Mouse (Mus musculus) heart, postnatal 25 days (tissue): ENCODE results near the gene Slc22a12. TPM values are rescaled to one million over a fixed set of nuclear protein-coding genes. Genes with fewer than 3 reads are reported as not detected.

Experiments
- DNase-seq: peaks from one replicate; pipeline ENCODE4 v3.0.0; 2022; ENCODE audit warnings: low spot score
- intact Hi-C: fragments of 180-260 bp; cut with DNase I; formaldehyde crosslinking; loops from one replicate; pipeline ENCODE4 v1.15.1; 2025
- total RNA-seq, 2 experiments: library from RNA; stranded (reverse); gene quantifications; 2 replicates each; pipeline ENCODE4 v1.2.3; 2021

The Slc22a12 gene
- total RNA-seq, 2 experiments from 2014 or later: not detected

GRCm38 (mm10) chr19:6522289-6522688 lies 20.5 kb downstream of the Slc22a12 start:
- intact Hi-C loops: no loop called here
- DNase-seq: no peak

GRCm38 (mm10) chr19:6521630-6522029 lies 21.2 kb downstream of the Slc22a12 start:
- intact Hi-C loops: no loop called here
- no peak for DNase-seq

- DNase-seq: no peak
- intact Hi-C loops: no loop called here
These were observed 23.3 kb downstream of the Slc22a12 start for GRCm38 (mm10) chr19:6519483-6519882.

DNA sequence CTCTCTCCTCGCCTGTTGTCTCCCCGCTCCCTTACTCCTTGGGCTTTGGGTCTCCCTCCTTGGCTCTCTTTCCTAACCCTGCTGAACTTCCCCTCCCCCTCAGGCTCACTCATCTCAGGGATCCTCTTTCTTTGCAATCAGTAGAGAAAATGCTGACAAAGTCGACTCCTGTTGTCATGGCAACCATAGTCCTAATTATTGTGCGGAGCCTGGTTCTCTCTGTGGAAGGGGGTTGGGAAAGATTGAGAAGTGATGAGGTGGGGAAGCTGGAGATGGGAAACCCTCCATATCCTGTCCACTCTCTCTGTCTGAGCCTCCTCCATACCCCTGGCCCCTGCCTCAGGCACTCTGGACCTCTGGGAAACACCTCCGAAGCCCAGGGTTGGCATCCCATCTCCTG lies 24.2 kb downstream of the Slc22a12 start:
- intact Hi-C loops: no loop called here
- no peak for DNase-seq

DNA sequence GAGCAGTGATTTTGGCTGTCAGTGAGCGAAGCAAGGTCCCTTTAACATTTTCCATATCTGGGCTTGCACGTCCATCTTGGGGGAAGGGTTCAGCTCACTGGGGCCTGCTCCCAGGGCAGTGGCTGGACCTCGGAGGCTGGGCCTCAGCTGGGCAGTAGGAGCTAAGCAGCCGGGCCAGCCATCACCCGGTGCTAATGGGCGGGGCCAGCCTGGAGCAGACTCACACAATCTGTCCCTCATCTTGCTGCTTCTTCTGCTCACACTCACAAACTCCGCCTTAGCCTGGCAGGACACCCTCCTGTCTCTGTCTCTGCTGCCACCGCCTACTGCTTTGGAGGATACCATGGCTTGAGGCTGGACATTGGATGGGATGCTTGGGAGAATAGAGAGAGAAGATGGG lies 26.7 kb downstream of the Slc22a12 start:
- intact Hi-C loops: no loop called here
- no peak for DNase-seq

GRCm38 (mm10) chr19:6515448-6515847 lies 27.4 kb downstream of the Slc22a12 start:
- intact Hi-C loops: no loop called here
- no peak for DNase-seq

GRCm38 (mm10) chr19:6514940-6515339 lies 27.9 kb downstream of the Slc22a12 start:
- no peak for DNase-seq
- intact Hi-C loops: no loop called here

GRCm38 (mm10) chr19:6513389-6514139 lies 29.3 kb downstream of the Slc22a12 start:
- no peak for DNase-seq
- intact Hi-C loops: no loop called here

DNA sequence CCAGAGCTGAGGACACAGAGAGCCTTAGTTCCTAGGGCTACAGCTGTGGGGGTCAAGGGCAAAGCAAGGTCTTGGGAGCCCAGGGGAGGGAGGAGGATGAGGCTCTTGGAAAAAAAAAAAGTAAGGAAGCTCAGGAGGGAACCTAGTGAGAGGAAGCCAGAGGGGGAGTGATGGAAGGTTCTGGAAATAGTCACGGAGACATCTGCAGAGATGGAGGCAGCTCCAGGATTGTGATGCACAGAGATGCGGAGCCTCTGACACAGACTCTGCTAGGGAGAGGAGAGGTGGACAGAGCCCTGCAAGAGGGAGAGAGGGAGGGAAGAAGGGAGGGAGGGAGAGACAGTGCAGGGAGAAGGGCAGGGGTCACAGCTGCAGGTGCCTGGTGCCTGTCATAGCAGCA lies 32.3 kb downstream of the Slc22a12 start:
- intact Hi-C loops: no loop called here
- no peak for DNase-seq

GRCm38 (mm10) chr19:6509881-6510280 lies 33.0 kb downstream of the Slc22a12 start:
- no peak for DNase-seq
- intact Hi-C loops: no loop called here

DNA sequence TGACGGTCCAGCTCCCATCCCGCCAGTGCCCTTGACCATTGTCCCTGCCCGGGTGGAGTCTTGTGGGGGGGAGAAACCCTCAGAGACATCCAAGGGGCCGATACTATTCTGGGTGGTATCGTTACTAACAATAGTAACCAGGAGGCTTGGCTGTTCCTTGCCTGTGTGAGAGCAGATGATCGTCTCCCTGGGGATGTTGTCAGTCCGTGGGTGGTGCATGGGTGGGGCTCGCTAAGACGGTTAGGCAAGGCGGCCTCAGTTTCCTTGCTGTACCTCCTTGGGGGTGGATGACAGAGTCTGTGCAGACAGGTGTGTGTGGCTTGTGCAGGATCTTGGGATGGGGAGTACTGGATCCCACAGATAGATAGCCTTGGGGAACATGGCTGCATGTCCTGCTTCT lies 35.4 kb downstream of the Slc22a12 start:
- intact Hi-C loops: no loop called here
- DNase-seq: no peak

DNA sequence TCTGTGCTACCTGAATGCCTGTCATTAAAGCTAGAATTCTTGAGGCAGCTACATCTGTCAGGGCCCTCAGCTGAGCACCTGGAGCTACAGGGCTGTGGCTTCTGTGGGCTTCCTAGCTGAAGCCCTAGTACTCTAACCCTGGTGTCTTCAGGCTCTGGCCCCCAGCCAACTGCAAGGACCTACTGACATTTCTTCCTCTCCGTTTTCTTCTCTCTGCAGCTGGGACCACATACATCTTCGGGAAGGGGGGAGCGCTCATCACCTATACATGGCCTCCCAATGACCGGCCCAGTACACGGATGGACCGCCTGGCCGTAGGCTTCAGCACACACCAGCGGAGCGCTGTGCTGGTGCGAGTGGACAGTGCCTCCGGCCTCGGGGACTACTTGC lies 38.2 kb downstream of the Slc22a12 start:
- intact Hi-C loops: no loop called here
- no peak for DNase-seq

GRCm38 (mm10) chr19:6503926-6504655 lies 38.7 kb downstream of the Slc22a12 start:
- intact Hi-C loops: no loop called here
- DNase-seq: no peak

GRCm38 (mm10) chr19:6502543-6503319 lies 40.1 kb downstream of the Slc22a12 start:
- DNase-seq: no peak
- intact Hi-C loops: no loop called here

DNA sequence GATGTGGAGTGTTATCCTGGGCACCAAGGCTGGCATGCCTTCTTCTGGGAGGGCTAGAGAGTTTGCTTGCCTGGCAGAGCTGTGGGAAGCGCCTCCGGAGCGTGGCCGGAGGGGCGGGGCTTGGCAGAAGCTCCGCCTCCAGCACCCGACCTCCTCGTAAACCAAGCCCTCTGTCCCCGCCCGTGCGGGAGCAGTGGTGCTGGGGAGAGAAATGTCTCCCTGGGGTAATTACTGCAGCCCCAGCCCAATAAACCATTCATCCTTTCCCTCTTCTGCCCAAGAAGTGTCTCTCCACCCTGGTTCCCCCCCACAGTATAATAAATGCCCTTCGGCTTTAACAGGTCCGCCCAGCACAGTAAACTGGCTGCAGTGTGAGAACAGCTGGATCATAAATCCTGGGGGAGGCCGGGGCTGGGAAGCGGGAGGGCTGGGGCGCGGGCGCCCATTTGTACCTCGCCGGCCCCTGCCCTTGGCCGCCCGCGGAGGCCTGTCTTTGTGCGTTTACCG lies 40.7 kb downstream of the Slc22a12 start:
- DNase-seq: no peak
- intact Hi-C loops: no loop called here

- intact Hi-C loops: no loop called here
- DNase-seq: no peak
These were observed 42.2 kb downstream of the Slc22a12 start for GRCm38 (mm10) chr19:6500636-6501025.

DNA sequence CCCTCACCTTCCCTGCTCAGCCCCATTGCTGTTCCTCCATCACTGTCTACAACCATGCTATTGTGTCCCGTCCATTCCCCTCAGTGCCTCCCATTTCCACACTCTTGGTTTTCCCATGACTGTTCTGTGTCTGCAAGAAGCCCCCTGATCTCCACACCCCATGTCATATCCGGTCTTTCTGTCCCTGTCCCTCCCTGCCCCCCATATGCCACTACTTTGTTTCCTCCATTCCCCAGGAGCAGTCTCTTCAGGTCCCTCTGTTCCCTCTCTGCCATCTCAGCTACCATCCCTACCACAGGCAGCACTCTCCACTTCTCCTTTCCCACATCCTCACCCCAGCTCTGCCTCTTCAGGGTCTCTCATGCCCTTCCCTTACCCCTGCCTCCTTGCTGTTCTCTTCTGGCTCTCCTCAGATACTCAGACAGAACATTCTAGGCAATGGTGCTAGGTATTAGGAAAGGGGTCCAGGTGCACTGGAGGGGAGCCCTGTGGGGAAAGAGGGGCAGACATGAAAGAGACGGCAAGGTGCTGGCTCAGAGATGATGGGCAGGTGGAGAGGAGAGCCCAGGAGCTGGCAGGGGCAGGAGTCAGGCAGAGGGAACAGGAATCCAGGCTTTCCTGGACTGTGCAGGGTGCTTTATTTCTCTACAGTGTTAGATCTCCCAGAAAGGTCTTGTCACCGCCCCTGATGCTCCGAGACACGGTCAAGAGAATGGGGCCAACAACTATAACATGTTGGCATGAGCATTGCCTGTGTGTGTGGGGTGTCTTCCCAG lies 42.8 kb downstream of the Slc22a12 start:
- DNase-seq: no peak
- intact Hi-C loops: no loop called here

DNA sequence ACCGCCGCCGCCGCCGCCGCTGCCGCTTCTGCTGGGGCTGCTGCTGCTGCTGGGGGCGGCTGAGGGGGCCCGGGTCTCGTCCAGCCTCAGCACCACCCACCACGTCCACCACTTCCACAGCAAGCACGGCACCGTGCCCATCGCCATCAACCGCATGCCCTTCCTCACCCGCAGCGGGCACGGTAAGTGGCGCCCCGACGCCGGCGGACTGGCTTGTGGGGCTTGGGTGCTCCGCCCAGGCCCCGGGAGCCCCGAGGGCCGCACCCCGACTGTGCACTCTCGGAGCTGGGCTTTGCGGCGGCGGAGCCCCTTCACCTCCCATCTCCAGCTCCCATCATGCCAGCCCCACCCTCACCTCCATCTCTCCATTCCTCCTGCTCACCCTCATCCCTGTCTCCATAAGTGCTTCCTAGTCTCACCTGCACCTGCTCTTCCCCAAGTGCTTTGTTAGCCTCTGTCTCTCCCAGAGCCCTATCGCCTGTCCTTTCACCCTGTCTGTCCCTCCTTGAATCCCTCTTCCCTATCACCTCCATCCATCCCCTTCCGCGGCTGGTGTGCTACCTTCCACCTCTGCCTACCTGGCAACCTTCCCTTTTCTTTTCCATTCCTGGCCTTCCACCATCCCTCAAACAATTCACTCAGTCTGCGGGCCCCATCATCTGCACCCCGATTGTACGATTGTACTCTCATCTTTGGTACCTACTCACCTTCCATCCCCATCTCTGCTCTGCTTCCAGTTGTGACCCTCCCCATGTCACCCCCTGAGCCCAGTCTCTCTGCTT lies 44.3 kb downstream of the Slc22a12 start:
- intact Hi-C loops: no loop called here
- no peak for DNase-seq

- DNase-seq: no peak
- intact Hi-C loops: no loop called here
These were observed 45.0 kb downstream of the Slc22a12 start for GRCm38 (mm10) chr19:6497803-6498202.
